Mouse (Mus musculus) neural tube, embryonic 15.5 days (tissue): ENCODE measurements around the gene Adssl1. TPM values are rescaled to one million over a fixed set of nuclear protein-coding genes. Genes with fewer than 3 reads are reported as not detected.

Experiments
- ATAC-seq: fragments of 200-750 bp; cut with Nextera tagmentation; 2 replicates; pipeline ENCODE4 v1.8.0; 2017; ENCODE audit warnings: mild to moderate bottlenecking, moderate TSS enrichment, moderate library complexity; ENCODE audit not compliant: low FRiP score
- H3K27ac ChIP-seq: fragments of 300-500 bp; sonication (generic); replicated peaks from 2 replicates; pipeline ENCODE4 v1.5.1; 2015; ENCODE audit warnings: mild to moderate bottlenecking, inconsistent platforms
- H3K27me3 ChIP-seq: fragments of 300-500 bp; sonication (generic); replicated peaks from 2 replicates; pipeline ENCODE4 v1.6.1; 2015; ENCODE audit warnings: inconsistent platforms
- H3K36me3 ChIP-seq: fragments of 300-500 bp; sonication (generic); 2 replicates; pipeline ENCODE4 v1.6.1; 2015; ENCODE audit warnings: inconsistent platforms
- H3K4me1 ChIP-seq: fragments of 300-500 bp; sonication (generic); 2 replicates; pipeline ENCODE4 v1.6.1; 2015; ENCODE audit warnings: inconsistent platforms
- H3K4me2 ChIP-seq: fragments of 300-500 bp; sonication (generic); 2 replicates; pipeline ENCODE4 v1.6.1; 2015; ENCODE audit warnings: inconsistent platforms, mild to moderate bottlenecking, moderate library complexity
- H3K4me3 ChIP-seq: fragments of 300-500 bp; sonication (generic); replicated peaks from 2 replicates; pipeline ENCODE4 v1.5.1; 2015; ENCODE audit warnings: mild to moderate bottlenecking, inconsistent platforms
- H3K9ac ChIP-seq: fragments of 300-500 bp; sonication (generic); replicated peaks from 2 replicates; pipeline ENCODE4 v1.6.1; 2015; ENCODE audit warnings: mild to moderate bottlenecking, inconsistent platforms
- H3K9me3 ChIP-seq: fragments of 300-500 bp; sonication (generic); replicated peaks from 2 replicates; pipeline ENCODE4 v1.6.1; 2016; ENCODE audit warnings: inconsistent platforms
- WGBS: fragments of 180-500 bp; shearing (Covaris S2); methylation state at CpG from one replicate; pipeline ENCODE4 v1.1.7; 2015; ENCODE audit warnings: mixed read lengths; 5-methylcytosine and 5-hydroxymethylcytosine counted together
- polyA plus RNA-seq: library from polyadenylated mRNA; unstranded; fragments of >200 nt; fragmentation: Nextera tagmentation; extraction: Ambion mirVana; gene quantifications from 2 replicates; pipeline ENCODE4 v1.2.1, GENCODE M21; 2015

Adssl1 gene
- polyA plus RNA-seq, 1 experiment from 2014 or later, result 7.6 TPM

- Histone ChIP-seq H3K4me2 (peak overlapping the region; percentile 26), H3K36me3 (peaks cover 32% of the 10 kb centered on the region), H3K9me3 (no peaks in the 10 kb centered on the region), H3K27me3 (no peaks in the 10 kb centered on the region), H3K27ac (peak overlapping the region; percentile 79), H3K4me3 (no peak overlapping the region), H3K9ac (no peak overlapping the region), H3K4me1 (peaks cover 85% of the 10 kb centered on the region)
- ATAC-seq, result no peak
- WGBS, result 54% methylated on average over 11 of the region's 11 CpGs
Measured at GRCm38 (mm10) chr12:112663303-112663702, 43.5 kb downstream of the Adssl1 start.

GRCm38 (mm10) chr12:112663716-112664115 lies 43.9 kb downstream of the Adssl1 start:
- 0 out of 2 replicates have a peak, but pooled peaks have one; percentile 4 for ATAC-seq
- Histone ChIP-seq H3K9ac (no peak overlapping the region), H3K4me2 (peak overlapping the region; percentile 26), H3K4me1 (peaks cover 89% of the 10 kb centered on the region), H3K27ac (peak overlapping the region; percentile 79), H3K9me3 (no peaks in the 10 kb centered on the region), H3K4me3 (no peak overlapping the region), H3K27me3 (no peaks in the 10 kb centered on the region), H3K36me3 (peaks cover 32% of the 10 kb centered on the region)
- 33% methylated on average over 12 of the region's 12 CpGs for WGBS

GRCm38 (mm10) chr12:112664124-112664523 lies 44.3 kb downstream of the Adssl1 start:
- H3K9me3 ChIP-seq, result no peaks in the 10 kb centered on the region
- H3K4me2 ChIP-seq, result peak overlapping the region; percentile 26
- peaks cover 93% of the 10 kb centered on the region for H3K4me1 ChIP-seq
- H3K9ac ChIP-seq, result no peak overlapping the region
- peak overlapping the region; percentile 79 for H3K27ac ChIP-seq
- no peak overlapping the region for H3K4me3 ChIP-seq
- H3K36me3 ChIP-seq, result peaks cover 32% of the 10 kb centered on the region
- WGBS, result 14% methylated on average over 2 of the region's 2 CpGs
- ATAC-seq, result 0 out of 2 replicates have a peak, but pooled peaks have one; percentile 17
- H3K27me3 ChIP-seq, result no peaks in the 10 kb centered on the region

DNA sequence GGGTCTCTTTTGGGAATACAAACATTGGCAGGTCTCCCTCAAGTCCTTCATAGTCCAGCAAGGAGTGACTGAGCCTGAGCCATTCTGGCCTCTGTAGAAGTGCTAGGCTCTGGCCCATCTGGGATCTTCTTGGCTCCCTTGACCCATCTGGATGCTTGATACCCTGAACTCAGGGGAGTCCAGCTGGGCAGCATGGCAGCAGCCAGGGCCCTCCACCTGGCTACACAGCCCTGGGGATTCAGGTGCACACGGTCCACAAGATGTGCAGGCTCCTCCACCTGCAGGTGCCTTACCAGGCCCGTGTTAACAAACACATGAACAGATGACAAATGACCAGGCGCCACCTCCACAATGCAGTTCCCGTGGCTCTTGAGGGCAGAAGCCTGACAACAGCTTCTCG lies 44.8 kb downstream of the Adssl1 start:
- Histone ChIP-seq H3K9me3 (no peaks in the 10 kb centered on the region), H3K4me1 (peaks cover 93% of the 10 kb centered on the region), H3K27ac (peak overlapping the region; percentile 79), H3K36me3 (peaks cover 32% of the 10 kb centered on the region), H3K9ac (no peak overlapping the region), H3K4me2 (peak overlapping the region; percentile 28; the same call in 1 of the 2 replicates), H3K27me3 (no peaks in the 10 kb centered on the region), H3K4me3 (no peak overlapping the region)
- no peak for ATAC-seq
- WGBS, result 37% methylated on average over 5 of the region's 5 CpGs

DNA sequence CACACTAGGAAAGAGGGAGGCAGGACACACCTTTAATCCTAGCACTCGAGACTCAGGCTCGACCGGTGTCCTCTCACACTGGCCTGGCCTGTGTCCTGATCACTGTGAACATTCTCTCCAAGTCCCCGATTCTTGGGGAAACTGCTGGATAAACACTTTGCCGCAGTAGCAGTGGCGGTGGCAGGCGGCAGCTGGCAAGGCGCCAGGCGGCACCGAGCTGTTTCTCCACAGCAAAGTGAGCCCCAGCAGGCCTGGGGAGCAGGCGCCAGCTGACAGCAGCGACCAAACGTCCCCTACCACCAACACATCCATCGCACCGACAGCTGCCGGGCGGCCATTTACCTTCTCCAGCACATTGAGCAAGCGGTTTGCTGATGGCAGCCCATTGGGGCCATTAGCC lies 45.6 kb downstream of the Adssl1 start:
- WGBS, result 20% methylated on average over 18 of the region's 18 CpGs
- H3K36me3 ChIP-seq, result peaks cover 40% of the 10 kb centered on the region
- peak overlapping the region; percentile 28 for H3K9ac ChIP-seq
- H3K4me3 ChIP-seq, result no peak overlapping the region
- peaks cover 94% of the 10 kb centered on the region for H3K4me1 ChIP-seq
- no peaks in the 10 kb centered on the region for H3K27me3 ChIP-seq
- no peaks in the 10 kb centered on the region for H3K9me3 ChIP-seq
- H3K27ac ChIP-seq, result peak overlapping the region; percentile 79
- H3K4me2 ChIP-seq, result peak overlapping the region; percentile 28
- ATAC-seq, result peak; percentile 21; the same call in 1 of the 2 replicates

GRCm38 (mm10) chr12:112665881-112666544 lies 46.2 kb downstream of the Adssl1 start:
- Histone ChIP-seq H3K27ac (peak overlapping the region; percentile 79), H3K4me3 (no peak overlapping the region), H3K4me2 (peak overlapping the region; percentile 28), H3K27me3 (no peaks in the 10 kb centered on the region), H3K9ac (no peak overlapping the region), H3K36me3 (peaks cover 39% of the 10 kb centered on the region), H3K4me1 (peaks cover 94% of the 10 kb centered on the region), H3K9me3 (no peaks in the 10 kb centered on the region)
- no peak for ATAC-seq
- WGBS, result 85% methylated on average over 9 of the region's 9 CpGs

DNA sequence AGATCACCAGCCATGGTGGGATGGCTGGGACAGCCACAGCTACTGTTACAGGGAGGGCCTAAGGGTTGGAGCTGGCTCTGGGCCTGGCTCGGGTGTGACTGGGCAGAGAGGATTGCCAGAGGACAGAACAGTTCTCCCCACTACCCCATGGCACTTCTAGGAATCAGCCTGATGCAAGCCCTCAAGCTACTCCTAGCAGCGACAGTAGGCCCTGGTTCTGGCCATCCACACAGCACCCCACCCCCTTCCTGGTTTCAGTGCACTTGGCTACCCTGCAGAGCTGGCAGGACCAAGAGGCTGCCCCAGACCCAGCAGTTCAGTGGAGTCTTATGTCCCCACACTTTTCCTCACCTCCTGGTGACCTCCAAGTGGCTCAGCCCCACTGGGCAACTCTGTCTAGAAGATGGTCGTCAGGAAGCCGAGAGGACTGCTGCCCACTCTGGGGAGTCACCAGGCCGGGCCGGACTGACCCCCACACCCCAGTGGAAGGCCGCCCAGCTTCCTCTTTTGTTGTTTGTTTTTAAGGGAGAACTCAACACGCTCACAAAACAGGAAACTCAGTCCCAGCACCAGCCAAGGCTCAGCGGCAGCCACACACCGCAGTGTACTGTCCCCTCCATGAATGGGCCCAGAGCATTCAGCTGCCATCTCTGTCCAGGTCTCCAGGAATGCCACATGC lies 47.9 kb downstream of the Adssl1 start:
- Histone ChIP-seq H3K36me3 (peaks cover 31% of the 10 kb centered on the region), H3K4me3 (no peak overlapping the region), H3K9ac (no peak overlapping the region), H3K4me1 (peaks cover 94% of the 10 kb centered on the region), H3K4me2 (no peak overlapping the region), H3K27me3 (no peaks in the 10 kb centered on the region), H3K9me3 (no peaks in the 10 kb centered on the region), H3K27ac (peak overlapping the region; percentile 79)
- 83% methylated on average over 10 of the region's 10 CpGs for WGBS
- ATAC-seq, result no peak

DNA sequence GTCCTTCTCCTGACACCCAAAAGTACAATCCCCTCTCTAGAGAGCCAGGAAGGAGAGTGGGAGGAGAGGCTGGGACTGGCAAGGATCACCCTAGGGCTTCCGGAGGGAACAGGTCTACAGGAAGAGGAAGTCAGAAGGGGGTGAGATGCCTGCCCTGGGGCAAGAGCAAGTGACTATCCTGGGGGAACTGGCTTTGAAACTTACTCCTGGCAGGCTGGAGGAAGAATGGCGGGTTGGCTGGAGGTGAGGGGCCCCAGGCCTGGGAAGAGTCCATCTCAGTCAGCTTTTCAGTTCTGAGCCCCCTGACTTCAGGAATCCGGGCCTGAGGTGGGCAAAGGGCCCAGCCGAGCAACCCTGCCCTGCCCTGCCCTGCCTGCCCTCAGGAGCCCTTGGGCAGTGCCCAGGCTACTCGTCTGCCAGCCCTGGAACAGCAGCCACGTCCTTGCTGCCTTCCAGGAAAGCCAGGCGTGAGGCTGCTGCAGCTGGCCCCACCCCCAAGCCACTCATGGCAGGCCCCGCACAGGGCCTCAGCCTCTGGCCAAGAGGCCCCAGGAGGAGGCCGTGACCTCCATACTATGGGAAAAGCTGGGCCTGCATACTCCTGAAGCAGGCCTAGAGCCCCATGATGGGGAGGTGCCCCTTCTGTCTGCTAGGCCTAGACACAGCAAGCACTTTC lies 51.0 kb downstream of the Adssl1 start:
- Histone ChIP-seq H3K27ac (no peak overlapping the region; the same call in 1 of the 2 replicates), H3K27me3 (no peaks in the 10 kb centered on the region), H3K9ac (no peak overlapping the region), H3K4me1 (peaks cover 82% of the 10 kb centered on the region), H3K36me3 (peaks cover 31% of the 10 kb centered on the region), H3K9me3 (no peaks in the 10 kb centered on the region), H3K4me2 (peak overlapping the region; percentile 95), H3K4me3 (no peak overlapping the region)
- WGBS, result 40% methylated on average over 9 of the region's 9 CpGs
- ATAC-seq, result no peak

DNA sequence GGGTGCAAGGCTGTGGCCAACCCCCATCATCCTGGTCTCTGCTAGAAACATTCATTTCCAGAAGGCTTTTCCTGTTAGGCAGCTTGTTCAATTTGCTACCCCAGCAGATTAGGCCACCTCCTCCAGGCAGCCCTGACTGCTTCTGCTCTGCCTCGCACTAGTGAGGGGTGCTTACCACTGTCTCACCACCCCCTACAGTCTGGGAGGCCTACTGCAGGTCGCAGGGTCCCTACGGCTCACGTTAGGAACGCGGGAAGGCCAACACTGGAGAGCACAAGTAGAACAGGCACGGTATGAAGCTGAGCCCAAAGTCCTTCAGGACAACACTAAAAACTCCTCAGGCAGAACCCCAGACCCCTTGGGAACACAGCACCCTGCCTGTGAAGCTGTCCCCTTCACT lies 52.0 kb downstream of the Adssl1 start:
- Histone ChIP-seq H3K4me1 (peaks cover 72% of the 10 kb centered on the region), H3K4me3 (peak overlapping the region; percentile 90)

DNA sequence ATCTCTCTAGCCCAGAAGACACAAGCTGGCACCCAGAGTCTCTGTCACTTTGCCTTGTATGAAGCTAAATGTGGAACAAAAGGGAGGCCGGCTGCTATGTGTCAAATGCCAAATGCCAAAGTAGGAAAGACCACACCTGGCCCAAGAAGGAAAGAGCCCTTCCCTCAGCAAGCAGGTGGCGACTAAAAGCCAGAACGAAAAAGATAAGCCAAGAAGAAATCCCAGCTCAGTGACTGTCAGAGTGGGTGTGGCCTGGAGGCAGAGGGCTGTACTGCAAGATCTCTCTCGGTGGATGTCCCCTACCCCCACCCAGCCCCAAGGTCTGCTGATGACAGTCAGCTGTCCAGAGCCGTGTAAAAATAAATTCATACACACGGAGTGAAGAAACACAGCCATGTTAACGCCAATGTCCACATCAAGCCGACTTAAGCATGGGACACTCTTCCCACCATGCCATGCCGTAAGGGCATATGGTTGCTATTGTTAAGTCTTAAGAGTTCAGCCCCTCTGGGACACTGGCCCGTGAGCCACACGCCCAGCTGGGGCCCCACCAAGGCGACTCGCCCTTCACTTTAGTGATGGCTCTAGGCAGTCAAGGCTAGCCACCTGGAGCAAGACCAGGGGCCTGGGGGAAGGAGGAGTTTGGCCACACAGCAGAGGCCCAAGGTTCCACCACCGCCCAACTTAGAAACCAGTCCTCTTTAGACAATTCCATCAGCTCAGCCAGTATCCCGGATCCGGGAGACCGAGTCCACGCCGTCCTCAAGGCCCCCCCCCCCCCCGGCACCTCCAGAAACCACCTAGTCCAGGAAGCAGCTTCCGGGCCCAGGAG lies 53.1 kb downstream of the Adssl1 start:
- Histone ChIP-seq H3K9me3 (no peaks in the 10 kb centered on the region), H3K9ac (peak overlapping the region; percentile 97), H3K36me3 (peaks cover 31% of the 10 kb centered on the region), H3K27ac (peak overlapping the region; percentile 93), H3K4me1 (peaks cover 69% of the 10 kb centered on the region), H3K27me3 (peaks cover 10% of the 10 kb centered on the region), H3K4me2 (peak overlapping the region; percentile 95), H3K4me3 (peak overlapping the region; percentile 90)
- ATAC-seq, result no peak
- 5% methylated on average over 20 of the region's 21 CpGs for WGBS

More for the DNA sequence above, 52.0 kb downstream of the Adssl1 start:
- 81% methylated on average over 7 of the region's 7 CpGs for WGBS
- Histone ChIP-seq H3K9me3 (no peaks in the 10 kb centered on the region), H3K9ac (peak overlapping the region; percentile 97), H3K36me3 (peaks cover 31% of the 10 kb centered on the region), H3K4me2 (peak overlapping the region; percentile 95), H3K27ac (no peak overlapping the region), H3K27me3 (no peaks in the 10 kb centered on the region)
- ATAC-seq, result no peak

GRCm38 (mm10) chr12:112673576-112674091 lies 53.8 kb downstream of the Adssl1 start:
- 0 out of 2 replicates have a peak, but pooled peaks have one; percentile 6 for ATAC-seq

More at GRCm38 (mm10) chr12:112673576-112674091, 53.8 kb downstream of the Adssl1 start:
- under 1% methylated on average over 63 of the region's 68 CpGs for WGBS
- H3K36me3 ChIP-seq, result peaks cover 24% of the 10 kb centered on the region
- H3K9me3 ChIP-seq, result no peaks in the 10 kb centered on the region
- H3K4me1 ChIP-seq, result peaks cover 69% of the 10 kb centered on the region
- peak overlapping the region; percentile 90 for H3K4me3 ChIP-seq
- H3K27me3 ChIP-seq, result peaks cover 13% of the 10 kb centered on the region
- peak overlapping the region; percentile 97 for H3K9ac ChIP-seq
- H3K27ac ChIP-seq, result peak overlapping the region; percentile 93
- peak overlapping the region; percentile 95 for H3K4me2 ChIP-seq
